Mouse (Mus musculus): ENCODE measurements around the gene Vti1a.

The Vti1a gene

GRCm38 (mm10) chr19:55378884-55379283 is 62.8 kb downstream of the Vti1a start:
- no peak for DNase-seq (ENCODE audit: low read depth in 1 of 2, low spot score in 2 of 2)

- no peak for DNase-seq (ENCODE audit: low read depth in 1 of 2, low spot score in 2 of 2)
Measured at GRCm38 (mm10) chr19:55380764-55381163, 64.7 kb downstream of the Vti1a start.

GRCm38 (mm10) chr19:55381343-55381742 is 65.2 kb downstream of the Vti1a start:
- DNase-seq (ENCODE audit: low read depth in 1 of 2, low spot score in 2 of 2), result no peak

GRCm38 (mm10) chr19:55382745-55383144 is 66.7 kb downstream of the Vti1a start:
- DNase-seq (ENCODE audit: low read depth in 1 of 2, low spot score in 2 of 2), result no peak

GRCm38 (mm10) chr19:55384634-55385033 is 68.5 kb downstream of the Vti1a start:
- no peak for DNase-seq (ENCODE audit: low read depth in 1 of 2, low spot score in 2 of 2)

GRCm38 (mm10) chr19:55389019-55389418 is 72.9 kb downstream of the Vti1a start:
- DNase-seq (ENCODE audit: low read depth in 1 of 2, low spot score in 2 of 2), result no peak

GRCm38 (mm10) chr19:55390323-55390722 is 74.2 kb downstream of the Vti1a start:
- DNase-seq (ENCODE audit: low read depth in 1 of 2, low spot score in 2 of 2), result no peak

- no peak for DNase-seq (ENCODE audit: low read depth in 1 of 2, low spot score in 2 of 2)
Measured at GRCm38 (mm10) chr19:55401638-55402037, 85.5 kb downstream of the Vti1a start.

- no peak for DNase-seq (ENCODE audit: low read depth in 1 of 2, low spot score in 2 of 2)
Measured at GRCm38 (mm10) chr19:55408486-55408885, 92.4 kb downstream of the Vti1a start.

- no peak for DNase-seq (ENCODE audit: low read depth in 1 of 2, low spot score in 2 of 2)
Measured at GRCm38 (mm10) chr19:55411415-55411814, 95.3 kb downstream of the Vti1a start.

- no peak for DNase-seq (ENCODE audit: low read depth in 1 of 2, low spot score in 2 of 2)
Measured at GRCm38 (mm10) chr19:55411894-55412293, 95.8 kb downstream of the Vti1a start.

- no peak for DNase-seq (ENCODE audit: low read depth in 1 of 2, low spot score in 2 of 2)
Measured at GRCm38 (mm10) chr19:55414050-55414449, 98.0 kb downstream of the Vti1a start.

- no peak for DNase-seq (ENCODE audit: low read depth in 1 of 2, low spot score in 2 of 2)
Measured at GRCm38 (mm10) chr19:55418756-55419155, 102.7 kb downstream of the Vti1a start.

GRCm38 (mm10) chr19:55419961-55420360 is 103.9 kb downstream of the Vti1a start:
- DNase-seq (ENCODE audit: low read depth in 1 of 2, low spot score in 2 of 2), result no peak

- no peak for DNase-seq (ENCODE audit: low read depth in 1 of 2, low spot score in 2 of 2)
Measured at GRCm38 (mm10) chr19:55421816-55422215, 105.7 kb downstream of the Vti1a start.

- DNase-seq (ENCODE audit: low read depth in 1 of 2, low spot score in 2 of 2), result no peak
Measured at GRCm38 (mm10) chr19:55422311-55423064, 106.4 kb downstream of the Vti1a start.

GRCm38 (mm10) chr19:55423065-55423716 is 107.1 kb downstream of the Vti1a start:
- no peak for DNase-seq (ENCODE audit: low read depth in 1 of 2, low spot score in 2 of 2)

GRCm38 (mm10) chr19:55423952-55424351 is 107.9 kb downstream of the Vti1a start:
- no peak for DNase-seq (ENCODE audit: low read depth in 1 of 2, low spot score in 2 of 2)

- DNase-seq (ENCODE audit: low read depth in 1 of 2, low spot score in 2 of 2), result no peak
Measured at GRCm38 (mm10) chr19:55424507-55424906, 108.4 kb downstream of the Vti1a start.

- no peak for DNase-seq (ENCODE audit: low read depth in 1 of 2, low spot score in 2 of 2)
Measured at GRCm38 (mm10) chr19:55440306-55440705, 124.2 kb downstream of the Vti1a start.

GRCm38 (mm10) chr19:55443618-55444017 is 127.5 kb downstream of the Vti1a start:
- no peak for DNase-seq (ENCODE audit: low read depth in 1 of 2, low spot score in 2 of 2)

GRCm38 (mm10) chr19:55449084-55449483 is 133.0 kb downstream of the Vti1a start:
- DNase-seq (ENCODE audit: low read depth in 1 of 2, low spot score in 2 of 2), result no peak

GRCm38 (mm10) chr19:55449506-55449905 is 133.4 kb downstream of the Vti1a start:
- no peak for DNase-seq (ENCODE audit: low read depth in 1 of 2, low spot score in 2 of 2)

Measured in monocyte, adult 2 months (primary cell).